Mouse (Mus musculus): ENCODE measurements around the gene Gm14851. TPM values are rescaled to one million over a fixed set of nuclear protein-coding genes. Genes with fewer than 3 reads are reported as not detected.
"Not testable (repeated sequence)": the region's sequence is repeated elsewhere in the genome, so short reads cannot be mapped to it uniquely, and the experiment has no call there.

Gene Gm14851
- total RNA-seq (2021): not detected
- polyA plus RNA-seq (2012; rRNA removed): not detected in 2 replicates
- long read RNA-seq: 0 reads

- H3K27me3 ChIP-seq (ENCODE audit: control insufficient read depth, insufficient read depth, low read length); H3K27ac ChIP-seq; H3K79me2 ChIP-seq (replicated peaks; ENCODE audit: control insufficient read depth, insufficient read depth, low read length); H3K4me3 ChIP-seq; H3K4me1 ChIP-seq (ENCODE audit: control insufficient read depth, insufficient read depth, low read length); intact Hi-C loops (cut with DNase I); H3K36me3 ChIP-seq (ENCODE audit: control insufficient read depth, insufficient read depth, low read length); H3K9ac ChIP-seq (ENCODE audit: low read depth, low read length); DNase-seq: not testable (repeated sequence)
- WGBS: no CpG with 5 or more reads among the region's 2 CpGs
These were observed at the start of gene Gm14851 for GRCm38 (mm10) chr8:21095950-21096349. Gene Gm14851, minus strand, starts transcription at chr8:21096050.

GRCm38 (mm10) chr8:21134342-21134741, 38.5 kb upstream of the Gm14851 start, which contains the start of gene Defa30:
Gene Defa30, plus strand, starts transcription at chr8:21134642.
- H3K27ac ChIP-seq; H3K79me2 ChIP-seq (replicated peaks; ENCODE audit: control insufficient read depth, insufficient read depth, low read length); intact Hi-C loops (cut with DNase I); H3K4me1 ChIP-seq (ENCODE audit: control insufficient read depth, insufficient read depth, low read length); H3K4me3 ChIP-seq; H3K9ac ChIP-seq (ENCODE audit: low read depth, low read length); H3K27me3 ChIP-seq (ENCODE audit: control insufficient read depth, insufficient read depth, low read length); DNase-seq; H3K36me3 ChIP-seq (ENCODE audit: control insufficient read depth, insufficient read depth, low read length): not testable (repeated sequence)
- WGBS: 42% methylated on average over 3 of the region's 3 CpGs

- no peak overlapping the region for H3K4me3 ChIP-seq
- no peaks in the 10 kb centered on the region for H3K27me3 ChIP-seq (ENCODE audit: control insufficient read depth, insufficient read depth, low read length)
- H3K27ac ChIP-seq: no peak overlapping the region
- intact Hi-C loops (cut with DNase I): no loop called here
- 37% methylated on average over 4 of the region's 4 CpGs for WGBS
- H3K9ac ChIP-seq (ENCODE audit: low read depth, low read length): no peak overlapping the region
- H3K79me2 ChIP-seq (replicated peaks; ENCODE audit: control insufficient read depth, insufficient read depth, low read length): no peaks in the 10 kb centered on the region
- no peak for DNase-seq
- no peaks in the 10 kb centered on the region for H3K4me1 ChIP-seq (ENCODE audit: control insufficient read depth, insufficient read depth, low read length)
- TF ChIP-seq POLR2A (IDR thresholded peaks at IDR 0.05; ENCODE audit: insufficient read depth, low read depth, low read length): no peak
- TF ChIP-seq CTCF (IDR thresholded peaks at IDR 0.05): peak; percentile 12; the same call in 1 of the 2 replicates
- no peak for TF ChIP-seq EP300 (IDR thresholded peaks at IDR 0.05; ENCODE audit: insufficient read depth, low read depth, low read length)
- H3K36me3 ChIP-seq (ENCODE audit: control insufficient read depth, insufficient read depth, low read length): no peaks in the 10 kb centered on the region
These were observed 2.7 kb downstream of the Gm14851 start for GRCm38 (mm10) chr8:21093106-21093505.

GRCm38 (mm10) chr8:21084142-21084541, 11.7 kb downstream of the Gm14851 start, which contains the start of gene Defa25:
Gene Defa25, plus strand, starts transcription at chr8:21084442.
- H3K36me3 ChIP-seq (ENCODE audit: control insufficient read depth, insufficient read depth, low read length); intact Hi-C loops (cut with DNase I); H3K9ac ChIP-seq (ENCODE audit: low read depth, low read length); H3K4me3 ChIP-seq; DNase-seq; H3K27ac ChIP-seq; H3K4me1 ChIP-seq (ENCODE audit: control insufficient read depth, insufficient read depth, low read length); H3K27me3 ChIP-seq (ENCODE audit: control insufficient read depth, insufficient read depth, low read length); H3K79me2 ChIP-seq (replicated peaks; ENCODE audit: control insufficient read depth, insufficient read depth, low read length): not testable (repeated sequence)

- H3K79me2 ChIP-seq (replicated peaks; ENCODE audit: control insufficient read depth, insufficient read depth, low read length); H3K27me3 ChIP-seq (ENCODE audit: control insufficient read depth, insufficient read depth, low read length); DNase-seq; H3K9ac ChIP-seq (ENCODE audit: low read depth, low read length); H3K36me3 ChIP-seq (ENCODE audit: control insufficient read depth, insufficient read depth, low read length); intact Hi-C loops (cut with DNase I); H3K4me1 ChIP-seq (ENCODE audit: control insufficient read depth, insufficient read depth, low read length); H3K4me3 ChIP-seq; H3K27ac ChIP-seq: not testable (repeated sequence)
- 48% methylated on average over 1 of the region's 1 CpGs for WGBS
These were observed 31.1 kb downstream of the Gm14851 start, which contains the start of gene Defa35 for GRCm38 (mm10) chr8:21064738-21065137. Gene Defa35, plus strand, starts transcription at chr8:21065038.

GRCm38 (mm10) chr8:21054747-21055146, 41.1 kb downstream of the Gm14851 start, which contains the start of gene Defa23:
Gene Defa23, plus strand, starts transcription at chr8:21055047.
- H3K27me3 ChIP-seq (ENCODE audit: control insufficient read depth, insufficient read depth, low read length); H3K36me3 ChIP-seq (ENCODE audit: control insufficient read depth, insufficient read depth, low read length); H3K4me3 ChIP-seq; DNase-seq; H3K27ac ChIP-seq; H3K4me1 ChIP-seq (ENCODE audit: control insufficient read depth, insufficient read depth, low read length); H3K9ac ChIP-seq (ENCODE audit: low read depth, low read length); intact Hi-C loops (cut with DNase I); H3K79me2 ChIP-seq (replicated peaks; ENCODE audit: control insufficient read depth, insufficient read depth, low read length): not testable (repeated sequence)
- no CpG with 5 or more reads among the region's 1 CpGs for WGBS

Other genes with a start within 250 kb of the Gm14851 start
- not detected for gene Defb33, start 203.4 kb downstream of the Gm14851 start, total RNA-seq (2021)
- gene Defb33, start 203.4 kb downstream of the Gm14851 start, polyA plus RNA-seq (2012; rRNA removed): not detected in 2 replicates
- not detected for gene Gm15056, start 193.4 kb downstream of the Gm14851 start, total RNA-seq (2021)
- not detected in 2 replicates for gene Gm15056, start 193.4 kb downstream of the Gm14851 start, polyA plus RNA-seq (2012; rRNA removed)
- not detected for gene Gm6040, start 174.0 kb downstream of the Gm14851 start, total RNA-seq (2021)
- gene Gm6040, start 174.0 kb downstream of the Gm14851 start, polyA plus RNA-seq (2012; rRNA removed): not detected in 2 replicates
- gene AY761185, start 151.3 kb downstream of the Gm14851 start, total RNA-seq (2021): not detected
- not detected in 2 replicates for gene AY761185, start 151.3 kb downstream of the Gm14851 start, polyA plus RNA-seq (2012; rRNA removed)
- gene Defa21, start 70.5 kb downstream of the Gm14851 start, total RNA-seq (2021): not detected
- gene Defa21, start 70.5 kb downstream of the Gm14851 start, polyA plus RNA-seq (2012; rRNA removed): not detected in 2 replicates
- gene Defa23, start 41.0 kb downstream of the Gm14851 start, total RNA-seq (2021): not detected
- gene Defa23, start 41.0 kb downstream of the Gm14851 start, polyA plus RNA-seq (2012; rRNA removed): 0.88 TPM in 1 of 2 replicates, not detected in the other
- not detected for gene Defa35, start 31.0 kb downstream of the Gm14851 start, total RNA-seq (2021)
- not detected in 2 replicates for gene Defa35, start 31.0 kb downstream of the Gm14851 start, polyA plus RNA-seq (2012; rRNA removed)
- gene Defa25, start 11.6 kb downstream of the Gm14851 start, total RNA-seq (2021): not detected
- gene Defa25, start 11.6 kb downstream of the Gm14851 start, polyA plus RNA-seq (2012; rRNA removed): not detected in 2 replicates
- not detected for gene Defa30, start 38.6 kb upstream of the Gm14851 start, total RNA-seq (2021)
- gene Defa30, start 38.6 kb upstream of the Gm14851 start, polyA plus RNA-seq (2012; rRNA removed): not detected in 2 replicates
- gene Defa22, start 66.2 kb upstream of the Gm14851 start, total RNA-seq (2021): not detected
- gene Defa22, start 66.2 kb upstream of the Gm14851 start, polyA plus RNA-seq (2012; rRNA removed): not detected in 2 replicates
- gene Defa31, start 95.6 kb upstream of the Gm14851 start, total RNA-seq (2021): not detected
- gene Defa31, start 95.6 kb upstream of the Gm14851 start, polyA plus RNA-seq (2012; rRNA removed): not detected in 2 replicates
- not detected for gene Gm15293, start 105.5 kb upstream of the Gm14851 start, total RNA-seq (2021)
- not detected in 2 replicates for gene Gm15293, start 105.5 kb upstream of the Gm14851 start, polyA plus RNA-seq (2012; rRNA removed)
- gene Gm15292, start 153.7 kb upstream of the Gm14851 start, total RNA-seq (2021): not detected
- gene Gm15292, start 153.7 kb upstream of the Gm14851 start, polyA plus RNA-seq (2012; rRNA removed): not detected in 2 replicates
- not detected for gene Defa27, start 219.5 kb upstream of the Gm14851 start, total RNA-seq (2021)
- gene Defa27, start 219.5 kb upstream of the Gm14851 start, polyA plus RNA-seq (2012; rRNA removed): not detected in 2 replicates
- gene Defa29, start 231.0 kb upstream of the Gm14851 start, total RNA-seq (2021): not detected
- gene Defa29, start 231.0 kb upstream of the Gm14851 start, polyA plus RNA-seq (2012; rRNA removed): not detected in 2 replicates

Measured in heart, adult 2 months (tissue).